Mouse (Mus musculus): ENCODE measurements around the gene Rer1.
"Not testable (repeated sequence)": the region's sequence is repeated elsewhere in the genome, so short reads cannot be mapped to it uniquely, and the experiment has no call there.

Gene Rer1

GRCm38 (mm10) chr4:155116607-155117006, 30.4 kb upstream of the Rer1 start:
- in situ Hi-C loops (cut with MboI, MseI): no loop called here

- in situ Hi-C loops (cut with MboI, MseI): no loop called here
These were observed 27.7 kb upstream of the Rer1 start for GRCm38 (mm10) chr4:155113766-155114410.

GRCm38 (mm10) chr4:155109471-155109870, 23.3 kb upstream of the Rer1 start:
- in situ Hi-C loops (cut with MboI, MseI): no loop called here

- in situ Hi-C loops (cut with MboI, MseI): no loop called here
These were observed 21.7 kb upstream of the Rer1 start for GRCm38 (mm10) chr4:155107886-155108285.

GRCm38 (mm10) chr4:155098572-155098971, 12.4 kb upstream of the Rer1 start:
- in situ Hi-C loops (cut with MboI, MseI): loop anchor here (5.0 kb wide), 2 partner anchors 64 to 149 kb away; partner anchors contain the start of gene Faap20

- in situ Hi-C loops (cut with MboI, MseI): loop anchor here (5.0 kb wide), 2 partner anchors 65 to 150 kb away; partner anchors contain the start of gene Faap20
These were observed 11.3 kb upstream of the Rer1 start for GRCm38 (mm10) chr4:155097452-155097851.

- in situ Hi-C loops (cut with MboI, MseI): loop anchor here (5.0 kb wide), 2 partner anchors 66 to 151 kb away; partner anchors contain the start of gene Faap20
These were observed 9.8 kb upstream of the Rer1 start for GRCm38 (mm10) chr4:155095967-155096366.

GRCm38 (mm10) chr4:155095238-155095900, 9.2 kb upstream of the Rer1 start:
- in situ Hi-C loops (cut with MboI, MseI): loop anchor here (5.0 kb wide), 2 partner anchors 67 to 152 kb away; partner anchors contain the start of gene Faap20

GRCm38 (mm10) chr4:155094565-155094964, 8.4 kb upstream of the Rer1 start:
- in situ Hi-C loops (cut with MboI, MseI): no loop called here

GRCm38 (mm10) chr4:155093431-155094149, 7.4 kb upstream of the Rer1 start:
- in situ Hi-C loops (cut with MboI, MseI): no loop called here

GRCm38 (mm10) chr4:155092718-155093430, 6.7 kb upstream of the Rer1 start:
- in situ Hi-C loops (cut with MboI, MseI): no loop called here

GRCm38 (mm10) chr4:155090688-155091449, 4.7 kb upstream of the Rer1 start:
- in situ Hi-C loops (cut with MboI, MseI): no loop called here

GRCm38 (mm10) chr4:155090147-155090546, 4.0 kb upstream of the Rer1 start:
- in situ Hi-C loops (cut with MboI, MseI): no loop called here

GRCm38 (mm10) chr4:155089241-155089640, 3.1 kb upstream of the Rer1 start:
- in situ Hi-C loops (cut with MboI, MseI): no loop called here

- in situ Hi-C loops (cut with MboI, MseI): no loop called here
These were observed 725 bp downstream of the Rer1 start for GRCm38 (mm10) chr4:155085206-155086107.

GRCm38 (mm10) chr4:155084351-155084750, 1.8 kb downstream of the Rer1 start:
- in situ Hi-C loops (cut with MboI, MseI): no loop called here

- in situ Hi-C loops (cut with MboI, MseI): no loop called here
These were observed 2.6 kb downstream of the Rer1 start for GRCm38 (mm10) chr4:155083553-155083952.

- in situ Hi-C loops (cut with MboI, MseI): no loop called here
These were observed 6.5 kb downstream of the Rer1 start for GRCm38 (mm10) chr4:155079666-155080065.

- in situ Hi-C loops (cut with MboI, MseI): not testable (repeated sequence)
These were observed 7.4 kb downstream of the Rer1 start for GRCm38 (mm10) chr4:155078808-155079207.

- in situ Hi-C loops (cut with MboI, MseI): no loop called here
These were observed 9.5 kb downstream of the Rer1 start for GRCm38 (mm10) chr4:155076677-155077076.
